Comparison of ENCODE assay signal across 8 mouse cellular contexts in the genomic region with DNA sequence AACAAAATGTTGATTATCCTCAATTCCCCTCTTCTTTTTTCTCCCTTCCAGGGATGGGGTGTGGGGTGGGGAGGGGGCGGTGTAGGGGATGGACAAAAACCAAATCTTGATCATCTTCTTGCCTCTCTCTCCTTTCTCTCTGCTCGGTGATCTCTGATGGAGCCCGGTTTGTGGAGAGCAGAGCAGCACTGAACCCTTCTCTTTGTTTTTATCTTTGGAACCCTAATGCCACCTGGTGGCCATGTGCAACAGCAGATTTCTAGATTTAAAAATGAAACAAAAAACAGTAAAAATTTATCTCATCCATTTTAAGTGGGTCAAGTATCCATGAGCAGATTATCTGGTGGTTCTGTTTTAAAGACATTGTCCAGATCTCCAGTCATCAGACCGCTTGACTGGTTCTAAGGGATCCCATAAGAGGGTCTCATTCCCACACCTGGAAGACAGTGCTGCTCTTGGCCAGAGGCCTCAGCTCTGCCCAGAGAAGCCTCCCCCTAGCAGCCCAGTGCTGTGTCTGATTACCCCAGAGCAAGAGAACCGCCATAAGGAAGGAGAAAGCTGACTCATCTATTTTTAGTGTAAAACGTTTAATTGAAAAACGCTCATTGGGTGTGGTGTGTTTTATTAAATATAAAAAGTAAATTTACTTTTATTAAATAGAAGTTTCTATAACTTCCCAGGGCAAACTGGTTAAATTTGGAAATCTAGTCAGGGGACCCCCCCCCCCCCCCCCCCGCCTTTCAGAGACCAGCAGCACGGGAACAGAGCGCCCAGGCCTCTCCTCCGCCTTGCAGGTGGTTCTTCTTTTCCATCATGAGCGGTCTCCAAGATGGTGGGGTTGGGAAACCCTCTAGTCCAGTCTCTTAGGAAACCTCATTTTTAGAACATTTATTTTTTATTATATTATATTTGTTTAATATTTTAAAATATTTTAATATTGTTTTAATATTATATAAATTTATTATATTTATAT. TPM values are rescaled to one million over a fixed set of nuclear protein-coding genes. Genes with fewer than 3 reads are reported as not detected.
A peak's percentile ranks its signal among the peaks of the same experiment; 100 is the strongest.
DNase-seq lines count a peak whose midpoint lies in the region; ATAC-seq and TF ChIP-seq lines count a peak whose summit lies in the region.

No protein-coding gene starts in this region.

- WGBS in forebrain, embryonic 13.5 days = 42% methylated on average over 12 of the region's 12 CpGs
- WGBS in intestine, postnatal 0 days = 45% methylated on average over 12 of the region's 12 CpGs
- 39% methylated on average over 12 of the region's 12 CpGs for WGBS in liver, embryonic 14.5 days (ENCODE audit: insufficient replicate concordance)
- 44% methylated on average over 12 of the region's 12 CpGs for WGBS in neural tube, embryonic 12.5 days

- TF ChIP-seq EP300 in liver, embryonic 14.5 days (IDR thresholded peaks at IDR 0.05; ENCODE audit: low read depth) = no peak

- H3K36me3 ChIP-seq in forebrain, embryonic 13.5 days (ENCODE audit: poor library complexity, severe bottlenecking) = no peaks in the 10 kb centered on the region
- no peaks in the 10 kb centered on the region for H3K36me3 ChIP-seq in intestine, postnatal 0 days (ENCODE audit: control insufficient read depth, insufficient read depth)
- H3K36me3 ChIP-seq in liver, embryonic 14.5 days (replicated peaks; ENCODE audit: control insufficient read depth, insufficient read depth, low read depth) = no peaks in the 10 kb centered on the region
- H3K36me3 ChIP-seq in neural tube, embryonic 12.5 days = no peaks in the 10 kb centered on the region

- peak; percentile 45; the same call in 1 of the 2 replicates for ATAC-seq in cerebellum, adult (ENCODE audit: insufficient number of reproducible peaks, low FRiP score, low TSS enrichment)
- peak; percentile 84 for ATAC-seq in forebrain, embryonic 13.5 days
- ATAC-seq in intestine, postnatal 0 days = no peak
- ATAC-seq in liver, embryonic 14.5 days (ENCODE audit: insufficient read depth) = no peak
- peak; percentile 85 for ATAC-seq in neural tube, embryonic 12.5 days (ENCODE audit: low FRiP score, low read depth)

- H3K4me1 ChIP-seq in forebrain, embryonic 13.5 days = no peaks in the 10 kb centered on the region
- H3K4me1 ChIP-seq in intestine, postnatal 0 days (replicated peaks; ENCODE audit: control insufficient read depth, insufficient read depth, low read length) = peaks cover under 1% of the 10 kb centered on the region; the same call in 1 of the 2 replicates
- no peaks in the 10 kb centered on the region; a peak in 1 of 4 replicates for H3K4me1 ChIP-seq in liver, embryonic 14.5 days (replicated peaks; ENCODE audit: control insufficient read depth in 2 of 2, insufficient read depth in 2 of 2, low read length in 1 of 2)
- H3K4me1 ChIP-seq in neural tube, embryonic 12.5 days = no peaks in the 10 kb centered on the region

- no peak overlapping the region for H3K9ac ChIP-seq in forebrain, embryonic 13.5 days
- H3K9ac ChIP-seq in intestine, postnatal 0 days (ENCODE audit: low read depth, low read length) = no peak overlapping the region
- H3K9ac ChIP-seq in liver, embryonic 14.5 days (replicated peaks) = no peak overlapping the region
- no peak overlapping the region for H3K9ac ChIP-seq in neural tube, embryonic 12.5 days

- DNase-seq in urinary bladder, postnatal 14 days (ENCODE audit: low spot score) = peak; percentile 23
- DNase-seq in urinary bladder, postnatal 4 days (ENCODE audit: low spot score in 2 of 2) = no peak
- peak; percentile 7 to 28 (median 12) for DNase-seq in liver, embryonic 14.5 days (ENCODE audit: low read depth in 3 of 3, low spot score in 3 of 3)
- no peak for DNase-seq in urinary bladder, adult 18-20 months (ENCODE audit: low spot score in 2 of 2)

- peak overlapping the region; percentile 26; the same call in 1 of the 2 replicates for H3K4me2 ChIP-seq in forebrain, embryonic 13.5 days
- H3K4me2 ChIP-seq in intestine, postnatal 0 days (replicated peaks; ENCODE audit: low read depth) = no peak overlapping the region
- no peak overlapping the region for H3K4me2 ChIP-seq in liver, embryonic 14.5 days (ENCODE audit: low read depth)
- no peak overlapping the region for H3K4me2 ChIP-seq in neural tube, embryonic 12.5 days (replicated peaks)

- no peaks in the 10 kb centered on the region for H3K27me3 ChIP-seq in forebrain, embryonic 13.5 days
- no peaks in the 10 kb centered on the region for H3K27me3 ChIP-seq in intestine, postnatal 0 days (replicated peaks; ENCODE audit: control insufficient read depth, insufficient read depth, low read length)
- no peaks in the 10 kb centered on the region for H3K27me3 ChIP-seq in liver, embryonic 14.5 days (ENCODE audit: control insufficient read depth, insufficient read depth, low read length)
- no peaks in the 10 kb centered on the region for H3K27me3 ChIP-seq in neural tube, embryonic 12.5 days (replicated peaks)

- no peaks in the 10 kb centered on the region for H3K9me3 ChIP-seq in forebrain, embryonic 13.5 days (replicated peaks)
- H3K9me3 ChIP-seq in intestine, postnatal 0 days (ENCODE audit: control insufficient read depth) = no peaks in the 10 kb centered on the region
- H3K9me3 ChIP-seq in liver, embryonic 14.5 days (ENCODE audit: control insufficient read depth, low read length) = no peaks in the 10 kb centered on the region
- no peaks in the 10 kb centered on the region for H3K9me3 ChIP-seq in neural tube, embryonic 12.5 days

- H3K4me3 ChIP-seq in forebrain, embryonic 13.5 days = no peak overlapping the region
- H3K4me3 ChIP-seq in intestine, postnatal 0 days (ENCODE audit: low read depth, low read length) = no peak overlapping the region
- H3K4me3 ChIP-seq in liver, embryonic 14.5 days (ENCODE audit: insufficient read depth in 1 of 2, low read depth in 2 of 2, low read length in 2 of 2) = no peak overlapping the region
- H3K4me3 ChIP-seq in neural tube, embryonic 12.5 days = no peak overlapping the region

- peak; percentile 72 for TF ChIP-seq CTCF in intestine, postnatal 0 days (IDR thresholded peaks at IDR 0.05; ENCODE audit: low read depth)
- TF ChIP-seq CTCF in liver, embryonic 14.5 days (IDR thresholded peaks at IDR 0.05; ENCODE audit: low read depth) = peak; percentile 55

- peak overlapping the region; percentile 68; the same call in 1 of the 2 replicates for H3K27ac ChIP-seq in forebrain, embryonic 13.5 days
- H3K27ac ChIP-seq in intestine, postnatal 0 days (ENCODE audit: low read depth, low read length) = no peak overlapping the region
- no peak overlapping the region for H3K27ac ChIP-seq in liver, embryonic 14.5 days
- no peak overlapping the region for H3K27ac ChIP-seq in neural tube, embryonic 12.5 days

RNA-seq across cellular contexts. Expression of a gene that starts 5.3 kb away (rescaled TPM):
- 116 and 129 TPM in 2 replicates for polyA plus RNA-seq in forebrain, embryonic 13.5 days (2015; fragmentation: Nextera tagmentation; extraction: Ambion mirVana)
- 6.7 and 8.5 TPM in 2 replicates for polyA plus RNA-seq in intestine, postnatal 0 days (2015; fragmentation: Nextera tagmentation; extraction: Ambion mirVana)
- polyA plus RNA-seq in liver, embryonic 14.5 days (2012; rRNA removed) = 0.97 and 1.4 TPM in 2 replicates
- 3.1 and 4.5 TPM in 2 replicates for polyA plus RNA-seq in liver, embryonic 14.5 days (2014; fragmentation: Nextera tagmentation; extraction: Ambion mirVana)
- 97.2 and 102 TPM in 2 replicates for polyA plus RNA-seq in neural tube, embryonic 12.5 days (2016; fragmentation: Nextera tagmentation; extraction: Ambion mirVana)

RNA-seq across cellular contexts. Expression of a gene that starts 36.7 kb away (rescaled TPM):
- 10.8 and 12.3 TPM in 2 replicates for polyA plus RNA-seq in forebrain, embryonic 13.5 days (2015; fragmentation: Nextera tagmentation; extraction: Ambion mirVana)
- 1.1 and 1.2 TPM in 2 replicates for polyA plus RNA-seq in intestine, postnatal 0 days (2015; fragmentation: Nextera tagmentation; extraction: Ambion mirVana)
- polyA plus RNA-seq in liver, embryonic 14.5 days (2012; rRNA removed) = 0.11 and 0.19 TPM in 2 replicates
- polyA plus RNA-seq in liver, embryonic 14.5 days (2014; fragmentation: Nextera tagmentation; extraction: Ambion mirVana) = 0.23 and 0.25 TPM in 2 replicates
- polyA plus RNA-seq in neural tube, embryonic 12.5 days (2016; fragmentation: Nextera tagmentation; extraction: Ambion mirVana) = 7.0 and 7.8 TPM in 2 replicates

RNA-seq across cellular contexts. Expression of a gene that starts 51.5 kb away (rescaled TPM):
- 9.0 TPM in 2 replicates for polyA plus RNA-seq in forebrain, embryonic 13.5 days (2015; fragmentation: Nextera tagmentation; extraction: Ambion mirVana)
- 3.2 and 3.6 TPM in 2 replicates for polyA plus RNA-seq in intestine, postnatal 0 days (2015; fragmentation: Nextera tagmentation; extraction: Ambion mirVana)
- 3.4 and 3.5 TPM in 2 replicates for polyA plus RNA-seq in liver, embryonic 14.5 days (2012; rRNA removed)
- 1.00 and 1.0 TPM in 2 replicates for polyA plus RNA-seq in liver, embryonic 14.5 days (2014; fragmentation: Nextera tagmentation; extraction: Ambion mirVana)
- 21.1 and 22.2 TPM in 2 replicates for polyA plus RNA-seq in neural tube, embryonic 12.5 days (2016; fragmentation: Nextera tagmentation; extraction: Ambion mirVana)

Comparison
In these comparisons a context has a peak if more than half of its experiments do, and no peak if none do; other contexts are left out.
1. DNase-seq: peak in urinary bladder, postnatal 14 days (single experiment) and liver, embryonic 14.5 days (3 of 3); none in urinary bladder, postnatal 4 days (0 of 2) and urinary bladder, adult 18-20 months (0 of 2).
2. ATAC-seq: peak in cerebellum, adult (single experiment), forebrain, embryonic 13.5 days (single experiment) and neural tube, embryonic 12.5 days (single experiment); none in intestine, postnatal 0 days (single experiment) and liver, embryonic 14.5 days (single experiment).
3. RNA of a gene that starts 5.3 kb away (polyA plus RNA-seq): 116 to 129 TPM in forebrain, embryonic 13.5 days and 97.2 to 102 TPM in neural tube, embryonic 12.5 days; 6.7 to 8.5 TPM in intestine, postnatal 0 days and 0.97 to 4.5 TPM in liver, embryonic 14.5 days; every median in the first group is over 10 times any median in the second.